Mouse (Mus musculus): ENCODE data around the gene Lrp1.

DNA sequence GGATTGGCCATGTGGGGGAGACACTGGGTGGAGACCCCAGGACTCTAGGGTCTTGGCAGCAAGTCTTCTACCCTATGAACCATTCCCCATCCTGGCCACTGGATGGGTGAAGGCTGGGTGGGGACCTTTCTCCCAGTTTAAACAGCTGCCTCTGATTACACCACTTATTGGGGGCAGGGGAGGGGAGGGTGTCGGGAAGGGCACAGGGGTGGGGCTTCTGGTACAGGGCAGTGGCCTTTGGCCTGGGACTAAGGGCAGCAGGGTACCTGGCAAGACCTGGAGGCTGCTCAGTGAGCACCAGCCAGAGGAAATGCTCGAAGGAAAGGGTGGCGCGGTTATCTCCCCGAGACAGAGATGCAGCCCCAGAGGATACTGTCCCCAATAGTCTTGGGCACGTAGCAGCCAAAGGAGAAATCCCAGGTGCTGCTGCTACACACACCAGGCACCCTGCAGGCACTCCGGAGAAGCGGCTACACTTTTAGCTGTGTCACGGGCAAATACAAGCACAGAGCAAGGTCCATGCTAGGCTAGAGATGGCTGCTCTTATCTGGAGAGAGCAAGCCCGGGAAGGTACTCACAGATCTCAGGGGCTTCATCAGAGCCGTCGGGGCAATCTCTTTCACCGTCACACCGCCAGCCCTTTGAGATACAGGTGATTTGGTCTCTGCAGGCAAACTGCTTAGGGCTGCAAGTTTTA, 8.7 kb downstream of the Lrp1 start:
- TF ChIP-seq POLR2A (IDR thresholded peaks at IDR 0.05; ENCODE audit: low read depth, low read length), result no peak
- TF ChIP-seq CTCF (IDR thresholded peaks at IDR 0.05; ENCODE audit: borderline replicate concordance, insufficient read depth, low read length), result no peak

All from embryonic fibroblast, embryonic 13.5 days (primary cell).